ENCODE assay signal across 26 mouse cellular contexts in genomic region chr5:134169231-134169630, GRCm38 (mm10). TPM values are rescaled to one million over a fixed set of nuclear protein-coding genes. Genes with fewer than 3 reads are reported as not detected.
DNase-seq lines count a peak whose midpoint lies in the region; ATAC-seq and TF ChIP-seq lines count a peak whose summit lies in the region.
"Had no signal": no experiment of that assay in that cellular context is flagged by ENCODE, and none has a peak within 500 bp of the region (broad histone marks: within the 10 kb centered on the region; RNA-seq: fewer than 3 reads in every experiment).

No protein-coding gene starts in this region.

- no peak for TF ChIP-seq CTCF in hindbrain, postnatal 0 days (IDR thresholded peaks at IDR 0.05; ENCODE audit: low read depth)
- no peak for TF ChIP-seq CTCF in kidney, postnatal 0 days (IDR thresholded peaks at IDR 0.05; ENCODE audit: low read depth)
- no peak for TF ChIP-seq CTCF in stomach, postnatal 0 days (IDR thresholded peaks at IDR 0.05; ENCODE audit: low read depth)

- WGBS in hindbrain, postnatal 0 days = 93% methylated on average over 10 of the region's 10 CpGs
- WGBS in hindbrain, embryonic 12.5 days = 91% methylated on average over 10 of the region's 10 CpGs
- 84% methylated on average over 9 of the region's 10 CpGs for WGBS in kidney, postnatal 0 days
- 93% methylated on average over 10 of the region's 10 CpGs for WGBS in stomach, postnatal 0 days

- no peak for DNase-seq in hindbrain, postnatal 0 days (ENCODE audit: low spot score)
- no peak for DNase-seq in kidney, postnatal 0 days (ENCODE audit: low spot score)
- no peak for DNase-seq in kidney, adult 9 months
- peak; percentile 90 for DNase-seq in 416B (ENCODE audit: low read depth)
- DNase-seq in stomach, postnatal 0 days (ENCODE audit: low spot score) = no peak
- DNase-seq in embryo, embryonic 10 days (ENCODE audit: low spot score) = no peak
- DNase-seq: adrenal gland, adult 8-10 months; adrenal gland, postnatal 25 days; B cell, adult 2 months; cerebellum, adult 11-12 months; cerebellum, adult 8-10 months; cerebellum, postnatal 10 days; cerebellum, postnatal 36 days; gastrocnemius, postnatal 10 days; gastrocnemius, postnatal 36 days; heart, adult 2 months had no signal

- H3K27ac ChIP-seq in hindbrain, postnatal 0 days = no peak overlapping the region
- no peak overlapping the region for H3K27ac ChIP-seq in hindbrain, embryonic 12.5 days
- peak overlapping the region; percentile 44; the same call in 1 of the 2 replicates for H3K27ac ChIP-seq in kidney, postnatal 0 days
- H3K27ac ChIP-seq in stomach, postnatal 0 days (replicated peaks) = no peak overlapping the region
- H3K27ac ChIP-seq: forebrain, embryonic 10.5 days; forebrain, embryonic 13.5 days; heart, adult 2 months; heart, embryonic 10.5 days; heart, embryonic 13.5 days; hindbrain, embryonic 13.5 days had no signal

- ATAC-seq in hindbrain, postnatal 0 days = peak; percentile 21; the same call in 1 of the 2 replicates
- ATAC-seq in hindbrain, embryonic 12.5 days (ENCODE audit: low FRiP score) = no peak
- no peak for ATAC-seq in kidney, postnatal 0 days (replicated peaks; ENCODE audit: low FRiP score, low read depth)
- ATAC-seq in stomach, postnatal 0 days (ENCODE audit: low FRiP score, low TSS enrichment) = peak; percentile 38; the same call in 1 of the 2 replicates
- ATAC-seq: activated CD4-positive, CD25-positive, alpha-beta regulatory T cell, adult 4 months; forebrain, embryonic 13.5 days; forebrain, embryonic 16.5 days; hindbrain, embryonic 16.5 days had no signal

- no peak overlapping the region for H3K4me2 ChIP-seq in hindbrain, postnatal 0 days (ENCODE audit: low read depth, low read length)
- no peak overlapping the region for H3K4me2 ChIP-seq in hindbrain, embryonic 12.5 days (replicated peaks)
- no peak overlapping the region for H3K4me2 ChIP-seq in kidney, postnatal 0 days (ENCODE audit: low read length)
- no peak overlapping the region for H3K4me2 ChIP-seq in stomach, postnatal 0 days (replicated peaks; ENCODE audit: low read depth)
- H3K4me2 ChIP-seq: forebrain, embryonic 13.5 days; heart, embryonic 13.5 days; hindbrain, embryonic 13.5 days had no signal

- H3K4me3 ChIP-seq in hindbrain, postnatal 0 days (ENCODE audit: low read length) = no peak overlapping the region
- H3K4me3 ChIP-seq in hindbrain, embryonic 12.5 days = no peak overlapping the region
- H3K4me3 ChIP-seq in kidney, postnatal 0 days (replicated peaks; ENCODE audit: low read depth, low read length) = no peak overlapping the region
- H3K4me3 ChIP-seq in stomach, postnatal 0 days (ENCODE audit: low read depth, low read length) = no peak overlapping the region
- H3K4me3 ChIP-seq: forebrain, embryonic 10.5 days; forebrain, embryonic 13.5 days; heart, adult 2 months; heart, embryonic 10.5 days; heart, embryonic 13.5 days; hindbrain, embryonic 13.5 days had no signal

- no peaks in the 10 kb centered on the region for H3K27me3 ChIP-seq in hindbrain, postnatal 0 days (ENCODE audit: insufficient read depth, low read length)
- no peaks in the 10 kb centered on the region for H3K27me3 ChIP-seq in hindbrain, embryonic 12.5 days
- H3K27me3 ChIP-seq in kidney, postnatal 0 days (ENCODE audit: insufficient read depth, low read length) = no peaks in the 10 kb centered on the region
- H3K27me3 ChIP-seq in stomach, postnatal 0 days (ENCODE audit: control insufficient read depth, insufficient read depth, low read length) = no peaks in the 10 kb centered on the region
- H3K27me3 ChIP-seq: CH12.LX; forebrain, embryonic 13.5 days; heart, embryonic 13.5 days; hindbrain, embryonic 13.5 days had no signal

- no peaks in the 10 kb centered on the region for H3K9me3 ChIP-seq in hindbrain, postnatal 0 days (ENCODE audit: low read length)
- H3K9me3 ChIP-seq in hindbrain, embryonic 12.5 days (replicated peaks) = no peaks in the 10 kb centered on the region
- no peaks in the 10 kb centered on the region for H3K9me3 ChIP-seq in kidney, postnatal 0 days (replicated peaks; ENCODE audit: low read length)
- H3K9me3 ChIP-seq in stomach, postnatal 0 days (ENCODE audit: control insufficient read depth, low read length) = no peaks in the 10 kb centered on the region
- H3K9me3 ChIP-seq: forebrain, embryonic 10.5 days; forebrain, embryonic 13.5 days; heart, embryonic 10.5 days; heart, embryonic 13.5 days; hindbrain, embryonic 13.5 days had no signal

- no peaks in the 10 kb centered on the region; the same call in 1 of the 2 replicates for H3K36me3 ChIP-seq in hindbrain, postnatal 0 days (ENCODE audit: insufficient read depth, low read length)
- H3K36me3 ChIP-seq in hindbrain, embryonic 12.5 days = peaks cover 25% of the 10 kb centered on the region
- 0 out of 2 replicates have a peak, but pooled peaks cover 11% of the 10 kb centered on the region for H3K36me3 ChIP-seq in kidney, postnatal 0 days (ENCODE audit: insufficient read depth, low read length)
- peaks cover 4% of the 10 kb centered on the region for H3K36me3 ChIP-seq in stomach, postnatal 0 days (ENCODE audit: control insufficient read depth, insufficient read depth, low read length)

- no peak for TF ChIP-seq EP300 in stomach, postnatal 0 days (optimal IDR thresholded peaks at IDR 0.05)

- peaks cover 5% of the 10 kb centered on the region; the same call in 1 of the 2 replicates for H3K4me1 ChIP-seq in hindbrain, postnatal 0 days (ENCODE audit: insufficient read depth, low read length)
- 0 out of 2 replicates have a peak, but pooled peaks cover 4% of the 10 kb centered on the region for H3K4me1 ChIP-seq in hindbrain, embryonic 12.5 days
- no peaks in the 10 kb centered on the region for H3K4me1 ChIP-seq in kidney, postnatal 0 days (replicated peaks; ENCODE audit: insufficient read depth, low read length)
- no peaks in the 10 kb centered on the region for H3K4me1 ChIP-seq in stomach, postnatal 0 days (replicated peaks; ENCODE audit: control insufficient read depth, insufficient read depth)

- H3K9ac ChIP-seq in hindbrain, postnatal 0 days (replicated peaks; ENCODE audit: low read length) = no peak overlapping the region
- H3K9ac ChIP-seq in hindbrain, embryonic 12.5 days = no peak overlapping the region
- H3K9ac ChIP-seq in kidney, postnatal 0 days (ENCODE audit: low read depth, low read length) = no peak overlapping the region
- H3K9ac ChIP-seq in stomach, postnatal 0 days (ENCODE audit: low read length) = no peak overlapping the region
- H3K9ac ChIP-seq: forebrain, embryonic 13.5 days; heart, embryonic 13.5 days; hindbrain, embryonic 13.5 days had no signal

RNA-seq across cellular contexts. Expression of gene Rcc1l, which starts 7.3 kb away (rescaled TPM):
- total RNA-seq in hindbrain, postnatal 0 days (2014; rRNA removed) = 20.6 and 23.0 TPM in 2 replicates
- polyA plus RNA-seq in hindbrain, postnatal 0 days (2015; fragmentation: Nextera tagmentation; extraction: Ambion mirVana) = 21.5 and 21.7 TPM in 2 replicates
- 27.4 and 28.0 TPM in 2 replicates for polyA plus RNA-seq in hindbrain, embryonic 12.5 days (2016; fragmentation: Nextera tagmentation; extraction: Ambion mirVana)
- 32.1 and 33.4 TPM in 2 replicates for polyA plus RNA-seq in kidney, postnatal 0 days (2015; fragmentation: Nextera tagmentation; extraction: Ambion mirVana)
- polyA plus RNA-seq in stomach, postnatal 0 days (2015; fragmentation: Nextera tagmentation; extraction: Ambion mirVana) = 17.6 and 18.0 TPM in 2 replicates

RNA-seq across cellular contexts. Expression of gene Gtf2ird2, which starts 14.6 kb away (rescaled TPM):
- total RNA-seq in hindbrain, postnatal 0 days (2014; rRNA removed) = 14.6 and 19.7 TPM in 2 replicates
- 11.6 and 12.6 TPM in 2 replicates for polyA plus RNA-seq in hindbrain, postnatal 0 days (2015; fragmentation: Nextera tagmentation; extraction: Ambion mirVana)
- 11.7 and 12.8 TPM in 2 replicates for polyA plus RNA-seq in hindbrain, embryonic 12.5 days (2016; fragmentation: Nextera tagmentation; extraction: Ambion mirVana)
- polyA plus RNA-seq in kidney, postnatal 0 days (2015; fragmentation: Nextera tagmentation; extraction: Ambion mirVana) = 6.1 and 6.9 TPM in 2 replicates
- 3.2 and 3.7 TPM in 2 replicates for polyA plus RNA-seq in stomach, postnatal 0 days (2015; fragmentation: Nextera tagmentation; extraction: Ambion mirVana)

Comparison
In these comparisons a context has a peak if more than half of its experiments do, and no peak if none do; other contexts are left out.
1. ATAC-seq: peak in hindbrain, postnatal 0 days (single experiment) and stomach, postnatal 0 days (single experiment); none in hindbrain, embryonic 12.5 days (single experiment) and kidney, postnatal 0 days (single experiment).